Mouse (Mus musculus): Measurements from ENCODE around the gene Il15.

GRCm38 (mm10) chr8:82444897-82445296 is 41.9 kb upstream of the Il15 start:
- no peak for TF ChIP-seq CTCF (IDR thresholded peaks at IDR 0.05; ENCODE audit: extremely low read depth, insufficient read depth, insufficient read length, insufficient replicate concordance)
- TF ChIP-seq POLR2A (IDR thresholded peaks at IDR 0.05; ENCODE audit: low read depth, low read length), result no peak

Measured in spleen, adult 2 months (tissue).